In genomic region chr19:31530616-31531015, GRCm38 (mm10) we compare ENCODE assay signal across 8 mouse cellular contexts.
A peak's percentile ranks its signal among the peaks of the same experiment; 100 is the strongest.
DNase-seq lines count a peak whose midpoint lies in the region; ATAC-seq and TF ChIP-seq lines count a peak whose summit lies in the region.

No protein-coding gene starts in this region.

- H3K36me3 ChIP-seq in heart, embryonic 15.5 days: no peaks in the 10 kb centered on the region
- H3K36me3 ChIP-seq in kidney, adult 2 months (ENCODE audit: control insufficient read depth, insufficient read depth, low read length): no peaks in the 10 kb centered on the region

- H3K4me1 ChIP-seq in heart, embryonic 15.5 days (replicated peaks): no peaks in the 10 kb centered on the region; the same call in 1 of the 2 replicates
- H3K4me1 ChIP-seq in kidney, adult 2 months (ENCODE audit: control insufficient read depth, insufficient read depth, low read length): no peaks in the 10 kb centered on the region

- no peaks in the 10 kb centered on the region for H3K27me3 ChIP-seq in heart, embryonic 15.5 days
- H3K27me3 ChIP-seq in kidney, adult 2 months (replicated peaks; ENCODE audit: control insufficient read depth, insufficient read depth, low read length): no peaks in the 10 kb centered on the region

- H3K9ac ChIP-seq in heart, embryonic 15.5 days: no peak overlapping the region

- WGBS in heart, embryonic 15.5 days: 44% methylated on average over 5 of the region's 5 CpGs
- 29% methylated on average over 5 of the region's 5 CpGs for WGBS in kidney, adult 2 months

- TF ChIP-seq CTCF in kidney, adult 2 months (conservative IDR thresholded peaks at IDR 0.05; ENCODE audit: insufficient read depth, insufficient read length, low read depth, low read length): no peak

- 0 out of 2 replicates have a peak, but pooled peaks have one; percentile 31 for ATAC-seq in heart, embryonic 15.5 days (replicated peaks; ENCODE audit: insufficient number of reproducible peaks, insufficient read depth, low FRiP score, low read depth)

- intact Hi-C loops in heart, postnatal 36 days (cut with DNase I): no loop called here

- no peak for TF ChIP-seq POLR2A in kidney, adult 2 months (IDR thresholded peaks at IDR 0.05; ENCODE audit: low read depth, low read length)

- DNase-seq in heart, postnatal 36 days: no peak
- DNase-seq in adrenal gland, adult 2 months: peak; percentile 84
- peak; percentile 85 for DNase-seq in kidney, adult 2 months
- peak; percentile 29 for DNase-seq in lung, postnatal 14 days
- no peak for DNase-seq in gastrocnemius, postnatal 10 days
- no peak for DNase-seq in thymus, postnatal 14 days
- DNase-seq in frontal cortex, postnatal 10 days (ENCODE audit: low spot score in 2 of 2): no peak

- H3K27ac ChIP-seq in heart, embryonic 15.5 days: no peak overlapping the region
- H3K27ac ChIP-seq in kidney, adult 2 months (ENCODE audit: insufficient read depth, low read depth, low read length): peak overlapping the region; percentile 24

- no peaks in the 10 kb centered on the region for H3K9me3 ChIP-seq in heart, embryonic 15.5 days (replicated peaks)

- H3K4me2 ChIP-seq in heart, embryonic 15.5 days: no peak overlapping the region

- no peak overlapping the region for H3K4me3 ChIP-seq in heart, embryonic 15.5 days
- H3K4me3 ChIP-seq in kidney, adult 2 months (ENCODE audit: insufficient read depth, low read depth, low read length): no peak overlapping the region

Comparison
In these comparisons a context has a peak if more than half of its experiments do, and no peak if none do; other contexts are left out.
1. DNase-seq: peak in adrenal gland, adult 2 months (single experiment), kidney, adult 2 months (single experiment) and lung, postnatal 14 days (single experiment); none in heart, postnatal 36 days (0 of 2), gastrocnemius, postnatal 10 days (single experiment), thymus, postnatal 14 days (single experiment) and frontal cortex, postnatal 10 days (0 of 2).